Comparison of ENCODE assay signal across 9 mouse cellular contexts in the genomic region with DNA sequence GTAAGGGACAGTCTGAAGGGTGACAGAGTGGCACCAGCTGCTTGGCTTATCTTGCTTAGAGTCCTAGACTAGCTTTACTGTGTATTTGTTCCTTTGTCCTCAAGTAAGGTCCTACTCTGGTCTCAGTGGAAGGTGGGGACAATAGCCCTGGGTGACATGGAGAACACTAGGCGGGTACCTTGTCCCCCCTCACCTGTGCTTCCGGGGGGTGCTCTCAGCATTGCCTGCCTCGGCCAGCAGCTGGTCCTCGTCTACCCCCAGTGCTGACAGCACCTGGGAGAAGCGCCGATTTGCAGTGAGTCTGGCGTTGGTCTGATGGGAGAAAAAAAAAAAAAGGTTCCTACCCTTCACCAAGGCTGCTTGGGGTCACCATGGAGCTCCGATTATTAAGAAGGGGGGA. TPM values are rescaled to one million over a fixed set of nuclear protein-coding genes. Genes with fewer than 3 reads are reported as not detected.
A peak's percentile ranks its signal among the peaks of the same experiment; 100 is the strongest.
DNase-seq lines count a peak whose midpoint lies in the region; ATAC-seq and TF ChIP-seq lines count a peak whose summit lies in the region.
"Had no signal": no experiment of that assay in that cellular context is flagged by ENCODE, and none has a peak within 500 bp of the region (broad histone marks: within the 10 kb centered on the region; RNA-seq: fewer than 3 reads in every experiment).

No protein-coding gene starts in this region.

- no peaks in the 10 kb centered on the region for H3K9me3 ChIP-seq in heart, embryonic 15.5 days (replicated peaks)
- H3K9me3 ChIP-seq in embryonic facial prominence, embryonic 13.5 days: no peaks in the 10 kb centered on the region
- H3K9me3 ChIP-seq in liver, embryonic 14.5 days (ENCODE audit: control insufficient read depth, low read length): no peaks in the 10 kb centered on the region

- TF ChIP-seq EP300 in heart, adult 2 months (IDR thresholded peaks at IDR 0.05; ENCODE audit: insufficient read depth, low read depth, low read length): no peak
- no peak for TF ChIP-seq EP300 in liver, embryonic 14.5 days (IDR thresholded peaks at IDR 0.05; ENCODE audit: low read depth)

- peaks cover 50% of the 10 kb centered on the region for H3K4me1 ChIP-seq in heart, embryonic 15.5 days (replicated peaks)
- peaks cover 5% of the 10 kb centered on the region for H3K4me1 ChIP-seq in heart, adult 2 months (ENCODE audit: control insufficient read depth, insufficient read depth, low read length)
- H3K4me1 ChIP-seq in embryonic facial prominence, embryonic 13.5 days: peaks cover 34% of the 10 kb centered on the region
- H3K4me1 ChIP-seq in liver, embryonic 14.5 days (replicated peaks; ENCODE audit: control insufficient read depth in 2 of 2, insufficient read depth in 2 of 2, low read length in 1 of 2): peaks cover 23 to 25% of the 10 kb centered on the region in 2 experiments

- intact Hi-C loops in heart, adult 2 months (cut with DNase I): no loop called here

- H3K27ac ChIP-seq in heart, embryonic 15.5 days: peak overlapping the region; percentile 91
- H3K27ac ChIP-seq in heart, adult 2 months: no peak overlapping the region
- H3K27ac ChIP-seq in embryonic facial prominence, embryonic 13.5 days: 0 out of 2 replicates have a peak overlapping the region, but pooled peaks have one; percentile 33
- peak overlapping the region; percentile 92 for H3K27ac ChIP-seq in liver, embryonic 14.5 days

- H3K9ac ChIP-seq in heart, embryonic 15.5 days: peak overlapping the region; percentile 73; the same call in 1 of the 2 replicates
- H3K9ac ChIP-seq in heart, adult 2 months (ENCODE audit: low read depth, low read length): no peak overlapping the region
- H3K9ac ChIP-seq in embryonic facial prominence, embryonic 13.5 days: peak overlapping the region; percentile 96
- H3K9ac ChIP-seq in liver, embryonic 14.5 days (replicated peaks): peak overlapping the region; percentile 91

- H3K27me3 ChIP-seq in heart, embryonic 15.5 days: no peaks in the 10 kb centered on the region
- no peaks in the 10 kb centered on the region for H3K27me3 ChIP-seq in heart, adult 2 months (ENCODE audit: control insufficient read depth, insufficient read depth, low read length)
- no peaks in the 10 kb centered on the region for H3K27me3 ChIP-seq in C2C12 (ENCODE audit: control insufficient read depth, insufficient read depth, insufficient read length)
- H3K27me3 ChIP-seq in embryonic facial prominence, embryonic 13.5 days: no peaks in the 10 kb centered on the region
- H3K27me3 ChIP-seq in liver, embryonic 14.5 days (ENCODE audit: control insufficient read depth, insufficient read depth, low read length): no peaks in the 10 kb centered on the region

- H3K79me2 ChIP-seq in heart, adult 2 months (replicated peaks; ENCODE audit: control insufficient read depth, insufficient read depth, low read length): peaks cover 3% of the 10 kb centered on the region
- peaks cover 49% of the 10 kb centered on the region for H3K79me2 ChIP-seq in C2C12 (ENCODE audit: control insufficient read depth, insufficient read depth)

- H3K4me2 ChIP-seq in heart, embryonic 15.5 days: peak overlapping the region; percentile 75
- peak overlapping the region; percentile 92 for H3K4me2 ChIP-seq in embryonic facial prominence, embryonic 13.5 days
- peak overlapping the region; percentile 99 for H3K4me2 ChIP-seq in liver, embryonic 14.5 days (ENCODE audit: low read depth)

- H3K4me3 ChIP-seq in heart, embryonic 15.5 days: peak overlapping the region; percentile 78; the same call in 1 of the 2 replicates
- H3K4me3 ChIP-seq in heart, adult 2 months: no peak overlapping the region; the same call in 1 of the 2 replicates
- peak overlapping the region; percentile 91 for H3K4me3 ChIP-seq in C2C12 (ENCODE audit: insufficient read depth, poor library complexity, severe bottlenecking)
- H3K4me3 ChIP-seq in embryonic facial prominence, embryonic 13.5 days: peak overlapping the region; percentile 99
- peak overlapping the region; percentile 80 to 92; a peak in 2 of 4 replicates for H3K4me3 ChIP-seq in liver, embryonic 14.5 days (ENCODE audit: insufficient read depth in 1 of 2, low read depth in 2 of 2, low read length in 2 of 2)

- H3ac ChIP-seq in C2C12 (ENCODE audit: control insufficient read depth, insufficient read length, low read depth): no peak overlapping the region

- H3K79me3 ChIP-seq in C2C12 (ENCODE audit: low read depth): peaks cover 35% of the 10 kb centered on the region

- WGBS in heart, embryonic 15.5 days: 49% methylated on average over 8 of the region's 8 CpGs
- 65% methylated on average over 8 of the region's 8 CpGs for WGBS in heart, adult 2 months
- WGBS in embryonic facial prominence, embryonic 13.5 days: 77% methylated on average over 8 of the region's 8 CpGs
- 67% methylated on average over 8 of the region's 8 CpGs for WGBS in liver, embryonic 14.5 days (ENCODE audit: insufficient replicate concordance)

- no peak for DNase-seq in heart, adult 2 months
- no peak for DNase-seq in liver, embryonic 14.5 days (ENCODE audit: low read depth in 3 of 3, low spot score in 3 of 3)
- no peak for DNase-seq in natural killer cell, adult 2 months (ENCODE audit: low spot score in 2 of 2)
- no peak for DNase-seq in layer of hippocampus, postnatal 25 days (ENCODE audit: extremely low spot score in 1 of 2, low spot score in 1 of 2)
- no peak for DNase-seq in T-cell, adult 2 months (ENCODE audit: low spot score)

- no peak for TF ChIP-seq CTCF in heart, adult 2 months (IDR thresholded peaks at IDR 0.05)
- no peak for TF ChIP-seq CTCF in C2C12 (IDR thresholded peaks at IDR 0.05; ENCODE audit: control insufficient read depth, insufficient read depth, insufficient read length)
- TF ChIP-seq CTCF in liver, embryonic 14.5 days (IDR thresholded peaks at IDR 0.05; ENCODE audit: low read depth): no peak

- H3K36me3 ChIP-seq in heart, embryonic 15.5 days: 0 out of 2 replicates have a peak, but pooled peaks cover 5% of the 10 kb centered on the region
- peaks cover 3% of the 10 kb centered on the region; the same call in 1 of the 2 replicates for H3K36me3 ChIP-seq in heart, adult 2 months (ENCODE audit: control insufficient read depth, insufficient read depth, low read length)
- peaks cover 6% of the 10 kb centered on the region for H3K36me3 ChIP-seq in C2C12 (ENCODE audit: control insufficient read depth, insufficient read depth)
- peaks cover 12% of the 10 kb centered on the region for H3K36me3 ChIP-seq in embryonic facial prominence, embryonic 13.5 days
- no peaks in the 10 kb centered on the region for H3K36me3 ChIP-seq in liver, embryonic 14.5 days (replicated peaks; ENCODE audit: control insufficient read depth, insufficient read depth, low read depth)

- no peak for TF ChIP-seq POLR2A in heart, adult 2 months (IDR thresholded peaks at IDR 0.05; ENCODE audit: insufficient read depth, low read depth, low read length)

- no peak for ATAC-seq in heart, embryonic 15.5 days (replicated peaks; ENCODE audit: insufficient number of reproducible peaks, insufficient read depth, low FRiP score, low read depth)
- no peak for ATAC-seq in embryonic facial prominence, embryonic 13.5 days (ENCODE audit: insufficient number of reproducible peaks, insufficient read depth, low FRiP score, low TSS enrichment, low read depth)
- ATAC-seq in liver, embryonic 14.5 days (ENCODE audit: insufficient read depth): no peak

RNA-seq across cellular contexts. Expression of gene Sart1, which starts 1.9 kb away (rescaled TPM):
- polyA plus RNA-seq in heart, embryonic 15.5 days (2015; fragmentation: Nextera tagmentation; extraction: Ambion mirVana): 34.3 and 47.0 TPM in 2 replicates
- 10 to 100 TPM; 47.3 to 51.8 TPM for total RNA-seq in heart, adult 2 months (2021)
- 10.6 and 22.1 TPM in 2 replicates for polyA plus RNA-seq in heart, adult 2 months (2012; rRNA removed)
- 68.5 TPM for polyA plus RNA-seq in C2C12 (2012; fragmentation: generic; extraction: Trizol)
- 83.9 and 87.7 TPM in 2 replicates for polyA plus RNA-seq in embryonic facial prominence, embryonic 13.5 days (2015; fragmentation: Nextera tagmentation; extraction: Ambion mirVana)
- 13.1 and 21.7 TPM in 2 replicates for polyA plus RNA-seq in liver, embryonic 14.5 days (2012; rRNA removed)
- 24.1 and 26.6 TPM in 2 replicates for polyA plus RNA-seq in liver, embryonic 14.5 days (2014; fragmentation: Nextera tagmentation; extraction: Ambion mirVana)
- total RNA-seq in layer of hippocampus, postnatal 25 days (2021): 10 to 100 TPM; 83.7 to 99.3 TPM

RNA-seq across cellular contexts. Expression of gene Tsga10ip, which starts 11.9 kb away (rescaled TPM):
- 2.0 TPM in 2 replicates for polyA plus RNA-seq in heart, embryonic 15.5 days (2015; fragmentation: Nextera tagmentation; extraction: Ambion mirVana)
- total RNA-seq in heart, adult 2 months (2021): under 1 TPM; 0.39 to 0.52 TPM
- 0.08 TPM in 1 of 2 replicates, not detected in the other for polyA plus RNA-seq in heart, adult 2 months (2012; rRNA removed)
- 0.02 TPM for polyA plus RNA-seq in C2C12 (2012; fragmentation: generic; extraction: Trizol)
- not detected in 2 replicates for polyA plus RNA-seq in embryonic facial prominence, embryonic 13.5 days (2015; fragmentation: Nextera tagmentation; extraction: Ambion mirVana)
- polyA plus RNA-seq in liver, embryonic 14.5 days (2012; rRNA removed): not detected in 2 replicates
- polyA plus RNA-seq in liver, embryonic 14.5 days (2014; fragmentation: Nextera tagmentation; extraction: Ambion mirVana): 0.09 TPM in 1 of 2 replicates, not detected in the other
- not detected for total RNA-seq in layer of hippocampus, postnatal 25 days (2021)
- total RNA-seq: liver, adult 2 months had no signal
- polyA plus RNA-seq: liver, adult 2 months had no signal

RNA-seq across cellular contexts. Expression of gene Banf1, which starts 23.4 kb away (rescaled TPM):
- polyA plus RNA-seq in heart, embryonic 15.5 days (2015; fragmentation: Nextera tagmentation; extraction: Ambion mirVana): 405 and 409 TPM in 2 replicates
- 100 to 1,000 TPM; 113 to 133 TPM for total RNA-seq in heart, adult 2 months (2021)
- polyA plus RNA-seq in heart, adult 2 months (2012; rRNA removed): 148 and 173 TPM in 2 replicates
- polyA plus RNA-seq in C2C12 (2012; fragmentation: generic; extraction: Trizol): 506 TPM
- polyA plus RNA-seq in embryonic facial prominence, embryonic 13.5 days (2015; fragmentation: Nextera tagmentation; extraction: Ambion mirVana): 423 and 434 TPM in 2 replicates
- 116 and 125 TPM in 2 replicates for polyA plus RNA-seq in liver, embryonic 14.5 days (2012; rRNA removed)
- polyA plus RNA-seq in liver, embryonic 14.5 days (2014; fragmentation: Nextera tagmentation; extraction: Ambion mirVana): 263 and 278 TPM in 2 replicates
- 10 to 100 TPM; 85.3 to 93.2 TPM for total RNA-seq in layer of hippocampus, postnatal 25 days (2021)

RNA-seq across cellular contexts. Expression of gene Eif1ad, which starts 23.9 kb away (rescaled TPM):
- polyA plus RNA-seq in heart, embryonic 15.5 days (2015; fragmentation: Nextera tagmentation; extraction: Ambion mirVana): 35.3 and 45.7 TPM in 2 replicates
- 10 to 100 TPM; 16.3 to 19.5 TPM for total RNA-seq in heart, adult 2 months (2021)
- polyA plus RNA-seq in heart, adult 2 months (2012; rRNA removed): 18.5 and 28.1 TPM in 2 replicates
- 48.5 TPM for polyA plus RNA-seq in C2C12 (2012; fragmentation: generic; extraction: Trizol)
- 57.6 and 61.8 TPM in 2 replicates for polyA plus RNA-seq in embryonic facial prominence, embryonic 13.5 days (2015; fragmentation: Nextera tagmentation; extraction: Ambion mirVana)
- polyA plus RNA-seq in liver, embryonic 14.5 days (2012; rRNA removed): 18.4 and 22.0 TPM in 2 replicates
- polyA plus RNA-seq in liver, embryonic 14.5 days (2014; fragmentation: Nextera tagmentation; extraction: Ambion mirVana): 22.9 and 24.3 TPM in 2 replicates
- 10 to 100 TPM; 19.5 to 23.7 TPM for total RNA-seq in layer of hippocampus, postnatal 25 days (2021)

RNA-seq across cellular contexts. Expression of gene Drap1, which starts 34.4 kb away (rescaled TPM):
- 205 and 220 TPM in 2 replicates for polyA plus RNA-seq in heart, embryonic 15.5 days (2015; fragmentation: Nextera tagmentation; extraction: Ambion mirVana)
- total RNA-seq in heart, adult 2 months (2021): 100 to 1,000 TPM; 278 to 344 TPM
- 175 and 189 TPM in 2 replicates for polyA plus RNA-seq in heart, adult 2 months (2012; rRNA removed)
- polyA plus RNA-seq in C2C12 (2012; fragmentation: generic; extraction: Trizol): 428 TPM
- polyA plus RNA-seq in embryonic facial prominence, embryonic 13.5 days (2015; fragmentation: Nextera tagmentation; extraction: Ambion mirVana): 278 and 306 TPM in 2 replicates
- polyA plus RNA-seq in liver, embryonic 14.5 days (2012; rRNA removed): 38.6 and 64.0 TPM in 2 replicates
- polyA plus RNA-seq in liver, embryonic 14.5 days (2014; fragmentation: Nextera tagmentation; extraction: Ambion mirVana): 58.5 and 58.9 TPM in 2 replicates
- 100 to 1,000 TPM; 278 to 311 TPM for total RNA-seq in layer of hippocampus, postnatal 25 days (2021)
